Mouse (Mus musculus) CH12.LX (cell line): ENCODE data around the gene Arl5c. TPM values are rescaled to one million over a fixed set of nuclear protein-coding genes. Genes with fewer than 3 reads are reported as not detected.
A peak's percentile ranks its signal among the peaks of the same experiment; 100 is the strongest.

ENCODE experiments used
- DNase-seq: peaks from one replicate; pipeline ENCODE4 v3.0.0-alpha.2; 2013; ENCODE audit errors: extremely low read depth
- H3K27ac ChIP-seq: 2 replicates; pipeline ENCODE4 v1.5.1; 2012; ENCODE audit warnings: low read depth, mild to moderate bottlenecking, control low read depth, moderate library complexity; ENCODE audit not compliant: insufficient read depth
- H3K27me3 ChIP-seq: replicated peaks from 2 replicates; pipeline ENCODE3; 2012; ENCODE audit warnings: inconsistent platforms
- H3K36me3 ChIP-seq, 2 experiments: replicated peaks in 1 of 2; 2 replicates each; pipeline versions ENCODE3 to v1.6.1; 2012; ENCODE audit warnings: inconsistent platforms in 1 of 2, low read length in 1 of 2, mild to moderate bottlenecking in 1 of 2, mixed read lengths in 1 of 2, moderate library complexity in 1 of 2; ENCODE audit not compliant: control insufficient read depth in 1 of 2, insufficient read depth in 1 of 2
- H3K4me1 ChIP-seq, 2 experiments: 2 replicates each; pipeline ENCODE4 v1.6.1; 2012; ENCODE audit warnings: inconsistent platforms in 1 of 2, moderate library complexity in 1 of 2; ENCODE audit not compliant: insufficient read depth in 2 of 2, control insufficient read depth in 1 of 2
- H3K4me2 ChIP-seq: 2 replicates; pipeline ENCODE4 v1.6.1; 2012; ENCODE audit warnings: low read depth, mild to moderate bottlenecking, control low read depth; ENCODE audit not compliant: poor library complexity, insufficient read depth, severe bottlenecking
- H3K4me3 ChIP-seq, 3 experiments: fragments of 150-350 bp in 1 of 3; sonication (generic) in 1 of 3; replicated peaks in 1 of 3; 2 replicates each; pipeline versions ENCODE3 to v1.5.1; 2011 to 2012; ENCODE audit warnings: low read depth in 2 of 3, low read length in 2 of 3, mild to moderate bottlenecking in 2 of 3, moderate library complexity in 2 of 3, control low read depth in 1 of 3, improper control_type of control experiment in 1 of 3, inconsistent platforms in 1 of 3, mixed read lengths in 1 of 3; ENCODE audit not compliant: poor library complexity in 1 of 3
- H3K79me2 ChIP-seq: replicated peaks from 2 replicates; pipeline ENCODE4 v1.6.1; 2012; ENCODE audit warnings: mild to moderate bottlenecking, moderate library complexity; ENCODE audit not compliant: control insufficient read depth, poor library complexity, insufficient read depth, severe bottlenecking; ENCODE audit errors: extremely low read depth
- H3K9ac ChIP-seq: 2 replicates; pipeline ENCODE4 v1.6.1; 2012; ENCODE audit warnings: low read depth, mild to moderate bottlenecking, control low read depth, moderate library complexity; ENCODE audit not compliant: insufficient read depth
- H3K9me3 ChIP-seq: replicated peaks from 2 replicates; pipeline ENCODE3; 2012; ENCODE audit warnings: low read length, inconsistent platforms, mixed read lengths
- CHD1 ChIP-seq: IDR thresholded peaks from 2 replicates; pipeline ENCODE4 v1.6.1; 2012; ENCODE audit warnings: low read depth, low read length, improper control_type of control experiment, inconsistent platforms
- CTCF ChIP-seq, 2 experiments: IDR thresholded peaks in 1 of 2; conservative IDR thresholded peaks in 1 of 2; 2 replicates each; pipeline ENCODE4 v1.5.1; 2011 to 2012; ENCODE audit warnings: low read depth in 2 of 2, low read length in 2 of 2, improper control_type of control experiment in 1 of 2, inconsistent platforms in 1 of 2, mild to moderate bottlenecking in 1 of 2, moderate library complexity in 1 of 2
- ETS1 ChIP-seq: conservative IDR thresholded peaks from 2 replicates; pipeline ENCODE4 v1.6.1; 2012; ENCODE audit warnings: low read depth, mild to moderate bottlenecking, inconsistent platforms, low read length, improper control_type of control experiment, moderate library complexity
- HCFC1 ChIP-seq: IDR thresholded peaks from 2 replicates; pipeline ENCODE4 v1.6.1; 2012; ENCODE audit warnings: low read depth, mild to moderate bottlenecking, inconsistent platforms, low read length, improper control_type of control experiment
- IRF4 ChIP-seq: IDR thresholded peaks from 2 replicates; pipeline ENCODE4 v1.6.1; 2014; ENCODE audit warnings: low read depth, mild to moderate bottlenecking, inconsistent platforms, low read length, improper control_type of control experiment
- JUN ChIP-seq: IDR thresholded peaks from 2 replicates; pipeline ENCODE4 v1.6.1; 2011; ENCODE audit warnings: low read depth, mild to moderate bottlenecking, low read length, improper control_type of control experiment, moderate library complexity; ENCODE audit not compliant: insufficient read depth
- JUND ChIP-seq: conservative IDR thresholded peaks from 2 replicates; pipeline ENCODE4 v1.6.1; 2011; ENCODE audit warnings: low read depth, low read length, improper control_type of control experiment
- MAX ChIP-seq: IDR thresholded peaks from 2 replicates; pipeline ENCODE4 v1.6.1; 2011; ENCODE audit warnings: low read length, improper control_type of control experiment
- MAZ ChIP-seq: IDR thresholded peaks from 2 replicates; pipeline ENCODE4 v1.6.1; 2012; ENCODE audit warnings: low read depth, mild to moderate bottlenecking, inconsistent platforms, low read length, improper control_type of control experiment, moderate library complexity
- MEF2A ChIP-seq: IDR thresholded peaks from 2 replicates; pipeline ENCODE4 v1.6.1; 2014; ENCODE audit warnings: low read depth, mild to moderate bottlenecking, inconsistent platforms, low read length, improper control_type of control experiment, borderline replicate concordance
- MXI1 ChIP-seq: IDR thresholded peaks from 2 replicates; pipeline ENCODE4 v1.6.1; 2011; ENCODE audit warnings: mild to moderate bottlenecking, low read depth, low read length, improper control_type of control experiment
- NELFE ChIP-seq: IDR thresholded peaks from 2 replicates; pipeline ENCODE4 v1.6.1; 2011; ENCODE audit warnings: low read depth, low read length, improper control_type of control experiment
- NRF1 ChIP-seq: IDR thresholded peaks from 2 replicates; pipeline ENCODE4 v1.6.1; 2014; ENCODE audit warnings: low read depth, mild to moderate bottlenecking, inconsistent platforms, low read length, improper control_type of control experiment, moderate library complexity
- PAX5 ChIP-seq: IDR thresholded peaks from 2 replicates; pipeline ENCODE4 v1.6.1; 2012; ENCODE audit warnings: low read length, inconsistent platforms, mixed read lengths
- POLR2A ChIP-seq: IDR thresholded peaks from 2 replicates; pipeline ENCODE4 v1.6.1; 2011; ENCODE audit warnings: low read depth, mild to moderate bottlenecking, improper control_type of control experiment, low read length
- POLR2AphosphoS2 ChIP-seq: IDR thresholded peaks from 2 replicates; pipeline ENCODE4 v1.6.1; 2011; ENCODE audit warnings: low read depth, low read length, improper control_type of control experiment
- RAD21 ChIP-seq: IDR thresholded peaks from 2 replicates; pipeline ENCODE4 v1.6.1; 2011; ENCODE audit warnings: low read depth, mild to moderate bottlenecking, low read length, improper control_type of control experiment, moderate library complexity
- RCOR1 ChIP-seq: conservative IDR thresholded peaks from 2 replicates; pipeline ENCODE4 v1.6.1; 2012; ENCODE audit warnings: low read depth, mild to moderate bottlenecking, inconsistent platforms, low read length, improper control_type of control experiment
- SIN3A ChIP-seq: IDR thresholded peaks from 2 replicates; pipeline ENCODE4 v1.6.1; 2012; ENCODE audit warnings: low read length, improper control_type of control experiment, inconsistent platforms
- SMC3 ChIP-seq: IDR thresholded peaks from 2 replicates; pipeline ENCODE4 v1.6.1; 2011; ENCODE audit warnings: low read depth, low read length, improper control_type of control experiment
- TBP ChIP-seq: conservative IDR thresholded peaks from 2 replicates; pipeline ENCODE4 v1.6.1; 2011; ENCODE audit warnings: low read depth, low read length, improper control_type of control experiment
- TCF12 ChIP-seq: IDR thresholded peaks from 2 replicates; pipeline ENCODE4 v1.6.1; 2014; ENCODE audit warnings: low read depth, mild to moderate bottlenecking, inconsistent platforms, low read length, improper control_type of control experiment
- UBTF ChIP-seq: IDR thresholded peaks from 2 replicates; pipeline ENCODE4 v1.6.1; 2012; ENCODE audit warnings: low read depth, mild to moderate bottlenecking, inconsistent platforms, low read length, improper control_type of control experiment, moderate library complexity
- ZC3H11A ChIP-seq: IDR thresholded peaks from 2 replicates; pipeline ENCODE4 v1.6.1; 2012; ENCODE audit warnings: low read depth, mild to moderate bottlenecking, inconsistent platforms, low read length, improper control_type of control experiment
- ZMIZ1 ChIP-seq: IDR thresholded peaks from 2 replicates; pipeline ENCODE4 v1.6.1; 2012; ENCODE audit warnings: low read depth, mild to moderate bottlenecking, inconsistent platforms, low read length, improper control_type of control experiment
- ZNF384 ChIP-seq: IDR thresholded peaks from 2 replicates; pipeline ENCODE4 v1.6.1; 2012; ENCODE audit warnings: low read depth, low read length, improper control_type of control experiment, inconsistent platforms
- dilution Hi-C: fragments of 300-500 bp; cut with MboI; formaldehyde crosslinking; loops from 2 replicates; pipeline ENCODE4 v1.14.3; 2020; ENCODE audit warnings: low sequenced_read_pairs; ENCODE audit not compliant: extremely low pct_unique_long_range_greater_than_20kb, extremely low pct_ligation_motif_present
- in situ Hi-C: fragments of 300-500 bp; cut with MboI; formaldehyde crosslinking; loops from 3 replicates; pipeline ENCODE4 v1.14.3; 2019; ENCODE audit warnings: low sequenced_read_pairs, low pct_ligation_motif_present, low pct_unique_long_range_greater_than_20kb, mixed read lengths
- polyA plus RNA-seq: library from polyadenylated mRNA; unstranded; fragments of >175 nt; gene quantifications from 2 replicates; pipeline ENCODE4 v1.2.1, GENCODE M21; 2012; ENCODE audit warnings: low read depth; ENCODE audit not compliant: insufficient read length
- total RNA-seq, 2 experiments: library from RNA; depleted of rRNA; stranded (reverse); fragments of 300-350 nt in 1 of 2; fragments of >200 nt in 1 of 2; gene quantifications; 2 replicates each; pipeline ENCODE4 v1.2.3; 2012 to 2014

Arl5c gene
- total and polyA plus RNA-seq, 3 experiments: 28.5 to 45.5 (median 32.2) TPM

- H3K27me3 ChIP-seq: no peaks in the 10 kb centered on the region
- no peak overlapping the region for H3K27ac ChIP-seq
- peaks cover 34 to 77% of the 10 kb centered on the region in 2 experiments for H3K4me1 ChIP-seq
- H3K4me2 ChIP-seq: no peak overlapping the region
- dilution Hi-C loops: no loop called here
- H3K9me3 ChIP-seq: no peaks in the 10 kb centered on the region
- TF ChIP-seq ZC3H11A: no peak
- no peak for TF ChIP-seq JUND
- TF ChIP-seq TCF12: no peak
- TF ChIP-seq NRF1: no peak
- no peak for TF ChIP-seq MXI1
- no peak for TF ChIP-seq MAX
- no peak for TF ChIP-seq PAX5
- no peak for TF ChIP-seq JUN
- TF ChIP-seq ETS1: no peak
- TF ChIP-seq RAD21: no peak
- TF ChIP-seq HCFC1: no peak
- no peak for TF ChIP-seq IRF4
- no peak for TF ChIP-seq TBP
- no peak for TF ChIP-seq SMC3
- no peak for TF ChIP-seq SIN3A
- TF ChIP-seq UBTF: no peak
- TF ChIP-seq, all 38 proteins: peak for 0
- no peaks in the 10 kb centered on the region for H3K79me2 ChIP-seq
- no peak overlapping the region for H3K4me3 ChIP-seq
- no peak overlapping the region for H3K9ac ChIP-seq
- H3K36me3 ChIP-seq: peaks cover 4 to 12% of the 10 kb centered on the region in 2 experiments
- DNase-seq: no peak
- in situ Hi-C loops: no loop called here
These were observed 710 bp upstream of the Arl5c start for GRCm38 (mm10) chr11:97996691-97997090.

GRCm38 (mm10) chr11:97994539-97995100, 1.4 kb downstream of the Arl5c start:
- dilution Hi-C loops (no loop called here), in situ Hi-C loops (loop anchor here (5.0 kb wide), 1 partner anchor 33 kb away; the partner anchor contains the start of gene Rpl19)
- no peaks in the 10 kb centered on the region for H3K27me3 ChIP-seq
- peak overlapping the region; percentile 92 for H3K4me2 ChIP-seq
- H3K9ac ChIP-seq: peak overlapping the region; percentile 84
- DNase-seq: peak; percentile 92
- H3K27ac ChIP-seq: peak overlapping the region; percentile 85
- peaks cover 19 to 67% of the 10 kb centered on the region in 2 experiments for H3K4me1 ChIP-seq
- H3K36me3 ChIP-seq: peaks cover 4 to 29% of the 10 kb centered on the region in 2 experiments
- peak overlapping the region; percentile 65 to 76 (median 75) for H3K4me3 ChIP-seq
- TF ChIP-seq POLR2AphosphoS2 (no peak), ZMIZ1 (peak; percentile 90), HCFC1 (peak; percentile 9; the same call in 1 of the 2 replicates), MAZ (no peak), ETS1 (no peak), NELFE (peak; percentile 80), CTCF (conservative IDR thresholded peaks at IDR 0.05 in 1 of 2, IDR thresholded peaks at IDR 0.05 in 1 of 2; ENCODE audit: low read depth in 2 of 2, low read length in 2 of 2) (peak; percentile 81 to 93), IRF4 (peak; percentile 36; the same call in 1 of the 2 replicates), MEF2A (0 out of 2 replicates have a peak, but pooled peaks have one; percentile 4), SMC3 (peak; percentile 86), RAD21 (peak; percentile 66), TCF12 (peak; percentile 64; the same call in 1 of the 2 replicates), SIN3A (peak; percentile 82; the same call in 1 of the 2 replicates), MXI1 (peak; percentile 91), UBTF (peak; percentile 91; the same call in 1 of the 2 replicates), POLR2A (peak; percentile 66), ZNF384 (no peak), CHD1 (peak; percentile 86; the same call in 1 of the 2 replicates), RCOR1 (0 out of 2 replicates have a peak, but pooled peaks have one; percentile 56)
- TF ChIP-seq, all 38 proteins: peak for 15
- Histone ChIP-seq H3K9me3 (no peaks in the 10 kb centered on the region), H3K79me2 (no peaks in the 10 kb centered on the region)
